16 mouse cellular contexts compared by ENCODE assay signal in the genomic region with DNA sequence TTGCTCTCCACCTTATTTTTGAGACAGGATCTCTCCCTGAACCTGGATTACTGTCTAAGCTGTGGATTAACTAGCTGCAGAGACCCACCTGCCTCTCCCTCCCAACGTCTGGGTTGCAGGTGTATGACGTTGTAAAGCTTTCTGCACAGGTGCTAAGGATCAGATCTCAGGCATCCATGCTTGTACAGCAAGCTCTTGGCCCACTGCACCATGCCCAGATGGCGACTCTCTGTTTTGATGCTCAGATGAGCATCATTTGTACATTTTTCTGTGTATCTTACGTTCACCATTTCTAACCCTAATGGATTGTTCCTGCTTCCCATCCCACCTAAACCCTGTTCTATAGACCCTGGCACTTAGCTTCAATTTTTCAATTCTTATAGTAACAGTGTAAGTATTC.
"Had no signal": no experiment of that assay in that cellular context is flagged by ENCODE, and none has a peak within 500 bp of the region (broad histone marks: within the 10 kb centered on the region; RNA-seq: fewer than 3 reads in every experiment).

No protein-coding gene starts in this region.

- DNase-seq: heart, postnatal 10 days; heart, postnatal 14 days; heart, postnatal 36 days; heart, postnatal 4 days; kidney, adult 11 months; kidney, adult 18-20 months; kidney, adult 2 months; kidney, adult 8-10 months; kidney, adult 9 months; kidney, postnatal 10 days; kidney, postnatal 14 days; kidney, postnatal 25 days; kidney, postnatal 36 days; kidney, postnatal 4 days; layer of hippocampus, adult 9-11 months; layer of hippocampus, postnatal 36 days had no signal
